Mouse (Mus musculus): ENCODE measurements around the gene Rcbtb2.

- TF ChIP-seq CTCF (IDR thresholded peaks at IDR 0.05; ENCODE audit: low read depth) (no peak), EP300 (optimal IDR thresholded peaks at IDR 0.05) (no peak)
Measured at GRCm38 (mm10) chr14:73244061-73244597, 121.3 kb downstream of the Rcbtb2 start.

Data from stomach, postnatal 0 days (tissue).